Mouse (Mus musculus) T-helper 17 cell (primary cell): ENCODE data around the gene Wwc2.

ENCODE experiments used
- in situ Hi-C, 2 experiments: fragments of 300-600 bp; cut with MboI, MseI; formaldehyde crosslinking; loops; 1 replicate in 1 of 2; 2 replicates in 1 of 2; pipeline ENCODE4 v1.15.1; 2025; ENCODE audit warnings: high pct_unique_total_duplicates in 2 of 2

Gene Wwc2

GRCm38 (mm10) chr8:47990911-47991820 lies at the start of gene Wwc2:
Gene Wwc2 (minus strand): TSS chr8:47990924.
- in situ Hi-C loops = no loop called here

GRCm38 (mm10) chr8:48038261-48038934 lies 47.7 kb upstream of the Wwc2 start:
- in situ Hi-C loops = no loop called here

- in situ Hi-C loops = no loop called here
These were observed 41.3 kb upstream of the Wwc2 start for GRCm38 (mm10) chr8:48032046-48032445.

- in situ Hi-C loops = no loop called here
These were observed 39.9 kb upstream of the Wwc2 start for GRCm38 (mm10) chr8:48030667-48031066.

GRCm38 (mm10) chr8:48026796-48027195 lies 36.1 kb upstream of the Wwc2 start:
- in situ Hi-C loops = no loop called here

GRCm38 (mm10) chr8:48023206-48023605 lies 32.5 kb upstream of the Wwc2 start:
- in situ Hi-C loops = no loop called here

GRCm38 (mm10) chr8:48019737-48020136 lies 29.0 kb upstream of the Wwc2 start:
- in situ Hi-C loops = loop anchor here (5.0 to 10.0 kb wide), 4 partner anchors 42 to 295 kb away; no protein-coding TSS in a partner anchor

- in situ Hi-C loops = loop anchor here (5.0 to 10.0 kb wide), 4 partner anchors 39 to 292 kb away; no protein-coding TSS in a partner anchor
These were observed 25.8 kb upstream of the Wwc2 start for GRCm38 (mm10) chr8:48016538-48016937.

GRCm38 (mm10) chr8:48014386-48014785 lies 23.7 kb upstream of the Wwc2 start:
- in situ Hi-C loops = loop anchor here (5.0 to 10.0 kb wide), 2 partner anchors 142 to 290 kb away; no protein-coding TSS in a partner anchor

GRCm38 (mm10) chr8:48013281-48013680 lies 22.6 kb upstream of the Wwc2 start:
- in situ Hi-C loops = loop anchor here (5.0 to 10.0 kb wide), 2 partner anchors 141 to 288 kb away; no protein-coding TSS in a partner anchor

GRCm38 (mm10) chr8:48011871-48012270 lies 21.1 kb upstream of the Wwc2 start:
- in situ Hi-C loops = loop anchor here (5.0 to 10.0 kb wide), 2 partner anchors 140 to 287 kb away; no protein-coding TSS in a partner anchor

- in situ Hi-C loops = loop anchor here (5.0 to 10.0 kb wide), 2 partner anchors 139 to 286 kb away; no protein-coding TSS in a partner anchor
These were observed 20.3 kb upstream of the Wwc2 start for GRCm38 (mm10) chr8:48010977-48011376.

- in situ Hi-C loops = no loop called here
These were observed 18.7 kb upstream of the Wwc2 start for GRCm38 (mm10) chr8:48009399-48009798.

GRCm38 (mm10) chr8:48008936-48009335 lies 18.2 kb upstream of the Wwc2 start:
- in situ Hi-C loops = no loop called here

GRCm38 (mm10) chr8:48006869-48007268 lies 16.1 kb upstream of the Wwc2 start:
- in situ Hi-C loops = no loop called here

- in situ Hi-C loops = no loop called here
These were observed 11.8 kb upstream of the Wwc2 start for GRCm38 (mm10) chr8:48002551-48002950.

- in situ Hi-C loops = no loop called here
These were observed 10.7 kb upstream of the Wwc2 start for GRCm38 (mm10) chr8:48001395-48001794.

GRCm38 (mm10) chr8:47996712-47997111 lies 6.0 kb upstream of the Wwc2 start:
- in situ Hi-C loops = no loop called here

- in situ Hi-C loops = no loop called here
These were observed 5.4 kb upstream of the Wwc2 start for GRCm38 (mm10) chr8:47996126-47996525.

- in situ Hi-C loops = no loop called here
These were observed 4.7 kb upstream of the Wwc2 start for GRCm38 (mm10) chr8:47995391-47995790.

- in situ Hi-C loops = no loop called here
These were observed 4.0 kb upstream of the Wwc2 start for GRCm38 (mm10) chr8:47994618-47995274.

GRCm38 (mm10) chr8:47990386-47990772 lies 345 bp downstream of the Wwc2 start:
- in situ Hi-C loops = no loop called here
